In the genomic region with DNA sequence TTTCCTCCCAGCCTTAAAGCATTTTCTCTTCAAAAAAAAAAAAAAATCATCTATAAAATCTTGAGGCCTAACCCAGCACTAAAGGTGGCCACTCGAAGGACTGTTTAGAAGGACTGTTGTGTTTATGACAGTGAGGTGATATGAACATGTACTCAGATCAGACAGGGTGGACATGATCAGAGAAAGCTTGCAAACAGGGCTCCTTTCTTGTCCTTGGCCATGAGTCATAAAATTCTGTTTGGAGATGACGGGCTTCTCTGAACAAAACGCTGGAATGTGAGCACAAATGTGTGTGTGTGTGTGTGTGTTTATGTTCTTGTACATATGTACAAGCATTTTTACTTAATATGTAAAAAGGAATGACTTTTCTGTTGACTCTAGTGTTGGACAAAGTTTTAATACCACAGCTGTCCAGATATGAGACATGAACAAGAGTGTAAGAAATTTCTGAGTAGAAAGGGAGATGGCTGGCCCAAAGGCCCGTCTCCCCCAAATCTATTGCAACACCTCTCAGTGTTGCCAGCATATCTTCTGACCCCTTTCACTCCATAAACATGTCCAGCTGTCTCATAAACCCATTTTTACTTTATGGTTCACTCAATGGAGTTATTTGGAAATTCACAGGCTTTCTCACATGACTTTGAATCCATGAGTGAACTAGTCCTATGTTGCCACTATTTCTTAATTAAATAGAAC, we compare ENCODE assay signal across 18 mouse cellular contexts.
"Had no signal": no experiment of that assay in that cellular context is flagged by ENCODE, and none has a peak within 500 bp of the region (broad histone marks: within the 10 kb centered on the region; RNA-seq: fewer than 3 reads in every experiment).

No protein-coding gene starts in this region.

- H3K9me3 ChIP-seq: limb, embryonic 12.5 days; limb, embryonic 15.5 days; midbrain, embryonic 10.5 days; neural tube, embryonic 13.5 days had no signal

- DNase-seq: kidney, adult 18-20 months; kidney, adult 9 months; kidney, postnatal 14 days; kidney, postnatal 4 days; left cerebral cortex, postnatal 4 days; liver, postnatal 0 days; midbrain, embryonic 14.5 days; retina, postnatal 1 day; thymus, adult 18-20 months; thymus, postnatal 36 days had no signal

- H3K27me3 ChIP-seq: limb, embryonic 12.5 days; limb, embryonic 15.5 days; megakaryocyte, embryonic 14.5 days; neural tube, embryonic 13.5 days had no signal

- ATAC-seq: intestine, embryonic 16.5 days; liver, postnatal 0 days had no signal

- H3K36me3 ChIP-seq: limb, embryonic 12.5 days; limb, embryonic 15.5 days; midbrain, embryonic 10.5 days; neural tube, embryonic 13.5 days had no signal

- H3K4me1 ChIP-seq: limb, embryonic 12.5 days; limb, embryonic 15.5 days; megakaryocyte, embryonic 14.5 days; midbrain, embryonic 10.5 days; neural tube, embryonic 13.5 days had no signal

- H3K9ac ChIP-seq: limb, embryonic 12.5 days; limb, embryonic 15.5 days; liver, embryonic 14.5 days; liver, postnatal 0 days; neural tube, embryonic 13.5 days had no signal

- H3K4me3 ChIP-seq: limb, embryonic 12.5 days; limb, embryonic 15.5 days; megakaryocyte, embryonic 14.5 days; midbrain, embryonic 10.5 days; neural tube, embryonic 13.5 days had no signal

- H3K4me2 ChIP-seq: limb, embryonic 12.5 days; limb, embryonic 15.5 days; liver, embryonic 11.5 days; neural tube, embryonic 13.5 days had no signal

- H3K27ac ChIP-seq: limb, embryonic 12.5 days; limb, embryonic 15.5 days; liver, embryonic 14.5 days; midbrain, embryonic 10.5 days; neural tube, embryonic 13.5 days had no signal
